In the genomic region with DNA sequence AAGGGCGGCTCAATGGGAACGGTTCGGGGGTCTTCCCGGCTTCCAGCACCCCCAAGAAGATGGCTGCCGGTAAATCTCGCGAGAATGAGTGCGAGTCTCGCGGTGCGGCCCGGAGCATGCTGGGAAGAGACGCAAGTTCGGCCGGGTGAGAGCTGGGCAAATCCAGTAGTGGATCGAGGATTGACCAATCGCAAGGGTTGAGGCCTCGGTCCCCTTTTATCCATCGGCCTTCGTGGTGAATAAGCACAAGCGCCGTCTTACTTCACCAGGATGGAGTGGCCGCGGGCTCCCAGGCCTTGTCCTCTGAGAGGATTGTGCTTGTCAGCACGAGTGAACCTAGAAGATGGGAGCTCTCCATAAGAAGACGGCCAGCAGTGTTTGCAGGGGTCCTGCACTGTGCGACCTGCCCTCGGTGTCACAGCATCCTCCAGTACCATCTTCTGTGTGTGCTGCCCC, we compare ENCODE assay signal across 8 mouse cellular contexts. TPM values are rescaled to one million over a fixed set of nuclear protein-coding genes. Genes with fewer than 3 reads are reported as not detected.
A peak's percentile ranks its signal among the peaks of the same experiment; 100 is the strongest.
DNase-seq lines count a peak whose midpoint lies in the region; ATAC-seq and TF ChIP-seq lines count a peak whose summit lies in the region.

A gene (minus strand): TSS at position 90 of the 456 bp plus-strand sequence.

- peak within 1 kb of the TSS; percentile 99 for H3K9ac ChIP-seq in heart, embryonic 12.5 days
- peak within 1 kb of the TSS; percentile 98 for H3K9ac ChIP-seq in kidney, postnatal 0 days (ENCODE audit: low read depth, low read length)
- peak within 1 kb of the TSS; percentile 98 for H3K9ac ChIP-seq in liver, embryonic 11.5 days (ENCODE audit: low read depth, low read length)
- H3K9ac ChIP-seq in stomach, embryonic 14.5 days (replicated peaks; ENCODE audit: low read depth, low read length) = peak within 1 kb of the TSS; percentile 97

- ATAC-seq in erythroid progenitor cell, adult 5-6 weeks (replicated peaks; ENCODE audit: low FRiP score, poor library complexity, severe bottlenecking) = peak; percentile 94
- peak; percentile 97 for ATAC-seq in heart, embryonic 12.5 days (ENCODE audit: insufficient number of reproducible peaks, low FRiP score)
- ATAC-seq in kidney, postnatal 0 days (replicated peaks; ENCODE audit: low FRiP score, low read depth) = peak; percentile 98
- ATAC-seq in liver, embryonic 11.5 days (replicated peaks; ENCODE audit: low FRiP score) = peak; percentile 92
- peak; percentile 98 for ATAC-seq in stomach, embryonic 14.5 days (ENCODE audit: insufficient number of reproducible peaks, insufficient read depth, low FRiP score, low read depth)

- peak within 1 kb of the TSS; percentile 89 for H3K27ac ChIP-seq in heart, embryonic 12.5 days (ENCODE audit: poor library complexity, severe bottlenecking)
- H3K27ac ChIP-seq in kidney, postnatal 0 days = peak within 1 kb of the TSS; percentile 96
- peak within 1 kb of the TSS; percentile 89 for H3K27ac ChIP-seq in liver, embryonic 11.5 days (ENCODE audit: low read depth, low read length)
- peak within 1 kb of the TSS; percentile 88 for H3K27ac ChIP-seq in stomach, embryonic 14.5 days (ENCODE audit: low read length)

- H3K4me1 ChIP-seq in heart, embryonic 12.5 days (replicated peaks) = peaks cover 20% of the 10 kb centered on the region
- H3K4me1 ChIP-seq in kidney, postnatal 0 days (replicated peaks; ENCODE audit: insufficient read depth, low read length) = peaks cover 15% of the 10 kb centered on the region; the same call in 1 of the 2 replicates
- H3K4me1 ChIP-seq in liver, embryonic 11.5 days (replicated peaks; ENCODE audit: control insufficient read depth, insufficient read depth, low read length) = peaks cover 22% of the 10 kb centered on the region
- peaks cover 19% of the 10 kb centered on the region for H3K4me1 ChIP-seq in stomach, embryonic 14.5 days (ENCODE audit: control insufficient read depth, insufficient read depth, low read length)

- H3K9me3 ChIP-seq in heart, embryonic 12.5 days (replicated peaks) = no peaks in the 10 kb centered on the region
- H3K9me3 ChIP-seq in kidney, postnatal 0 days (replicated peaks; ENCODE audit: low read length) = no peaks in the 10 kb centered on the region
- H3K9me3 ChIP-seq in liver, embryonic 11.5 days (ENCODE audit: control insufficient read depth, low read length) = no peaks in the 10 kb centered on the region
- H3K9me3 ChIP-seq in stomach, embryonic 14.5 days (ENCODE audit: control insufficient read depth, low read depth, low read length) = no peaks in the 10 kb centered on the region

- no peaks in the 10 kb centered on the region for H3K27me3 ChIP-seq in heart, embryonic 12.5 days (replicated peaks)
- H3K27me3 ChIP-seq in kidney, postnatal 0 days (ENCODE audit: insufficient read depth, low read length) = no peaks in the 10 kb centered on the region
- H3K27me3 ChIP-seq in liver, embryonic 11.5 days (replicated peaks; ENCODE audit: control insufficient read depth, insufficient read depth, low read length) = no peaks in the 10 kb centered on the region
- H3K27me3 ChIP-seq in stomach, embryonic 14.5 days (ENCODE audit: control insufficient read depth, insufficient read depth, low read length) = no peaks in the 10 kb centered on the region

- WGBS in heart, embryonic 12.5 days = under 1% methylated on average over 28 of the region's 28 CpGs
- WGBS in kidney, postnatal 0 days = under 1% methylated on average over 28 of the region's 28 CpGs
- under 1% methylated on average over 28 of the region's 28 CpGs for WGBS in liver, embryonic 11.5 days
- under 1% methylated on average over 28 of the region's 28 CpGs for WGBS in stomach, embryonic 14.5 days

- H3K36me3 ChIP-seq in heart, embryonic 12.5 days = no peaks in the 10 kb centered on the region
- no peaks in the 10 kb centered on the region for H3K36me3 ChIP-seq in kidney, postnatal 0 days (ENCODE audit: insufficient read depth, low read length)
- H3K36me3 ChIP-seq in liver, embryonic 11.5 days (ENCODE audit: control insufficient read depth, insufficient read depth, low read length) = no peaks in the 10 kb centered on the region
- H3K36me3 ChIP-seq in stomach, embryonic 14.5 days (ENCODE audit: control insufficient read depth, insufficient read depth, low read length) = no peaks in the 10 kb centered on the region

- TF ChIP-seq CTCF in kidney, postnatal 0 days (IDR thresholded peaks at IDR 0.05; ENCODE audit: low read depth) = no peak

- H3K4me2 ChIP-seq in heart, embryonic 12.5 days = peak within 1 kb of the TSS; percentile 86
- H3K4me2 ChIP-seq in kidney, postnatal 0 days (ENCODE audit: low read length) = peak within 1 kb of the TSS; percentile 81
- H3K4me2 ChIP-seq in liver, embryonic 11.5 days = peak within 1 kb of the TSS; percentile 82
- H3K4me2 ChIP-seq in stomach, embryonic 14.5 days (replicated peaks; ENCODE audit: low read depth, low read length) = peak within 1 kb of the TSS; percentile 85

- H3K4me3 ChIP-seq in heart, embryonic 12.5 days = peak within 1 kb of the TSS; percentile 94
- H3K4me3 ChIP-seq in kidney, postnatal 0 days (replicated peaks; ENCODE audit: low read depth, low read length) = peak within 1 kb of the TSS; percentile 96
- H3K4me3 ChIP-seq in liver, embryonic 11.5 days (ENCODE audit: low read depth, low read length) = peak within 1 kb of the TSS; percentile 98
- peak within 1 kb of the TSS; percentile 95 for H3K4me3 ChIP-seq in stomach, embryonic 14.5 days (ENCODE audit: low read depth, low read length)

- DNase-seq in CD4-positive helper T cell, adult 2 months (ENCODE audit: low read depth, low spot score) = peak; percentile 95
- peak; percentile 91 for DNase-seq in brain, embryonic 18.5 days (ENCODE audit: low read depth, low spot score)
- DNase-seq in kidney, postnatal 0 days (ENCODE audit: low spot score) = peak; percentile 97
- DNase-seq in liver, embryonic 11.5 days (ENCODE audit: low spot score) = peak; percentile 95
- DNase-seq in naive thymus-derived CD4-positive, alpha-beta T cell, adult 2 months (ENCODE audit: low read depth) = peak; percentile 97

RNA-seq across cellular contexts. Expression of the gene that starts here (rescaled TPM):
- 48.6 and 51.2 TPM in 2 replicates for total RNA-seq in erythroid progenitor cell, adult 5-6 weeks (2015; ENCODE audit: low replicate concordance)
- total RNA-seq in erythroid progenitor cell, adult 5-6 weeks (2017; ENCODE audit: low replicate concordance) = 44.3 and 44.7 TPM in 2 replicates
- polyA plus RNA-seq in heart, embryonic 12.5 days (2016; fragmentation: Nextera tagmentation; extraction: Ambion mirVana) = 25.6 and 26.6 TPM in 2 replicates
- 33.0 and 33.1 TPM in 2 replicates for polyA plus RNA-seq in kidney, postnatal 0 days (2015; fragmentation: Nextera tagmentation; extraction: Ambion mirVana)
- 25.4 and 28.7 TPM in 2 replicates for polyA plus RNA-seq in liver, embryonic 11.5 days (2014; fragmentation: Nextera tagmentation; extraction: Ambion mirVana)
- 57.3 and 57.6 TPM in 2 replicates for polyA plus RNA-seq in stomach, embryonic 14.5 days (2014; fragmentation: Nextera tagmentation; extraction: Ambion mirVana)

Comparison
In these comparisons a context has a peak if more than half of its experiments do, and no peak if none do; other contexts are left out.
1. Peak in every context shown above with its lines: DNase-seq, ATAC-seq, H3K4me3 ChIP-seq and H3K27ac ChIP-seq.